In genomic region chr2:11552966-11553451, GRCm38 (mm10) we compare ENCODE assay signal across 7 mouse cellular contexts. TPM values are rescaled to one million over a fixed set of nuclear protein-coding genes. Genes with fewer than 3 reads are reported as not detected.
A peak's percentile ranks its signal among the peaks of the same experiment; 100 is the strongest.
DNase-seq lines count a peak whose midpoint lies in the region; ATAC-seq and TF ChIP-seq lines count a peak whose summit lies in the region.

No protein-coding gene starts in this region.

- 0 out of 2 replicates have a peak, but pooled peaks cover 3% of the 10 kb centered on the region for H3K9me3 ChIP-seq in heart, embryonic 12.5 days (replicated peaks)
- H3K9me3 ChIP-seq in kidney, embryonic 16.5 days (ENCODE audit: low read length), result no peaks in the 10 kb centered on the region
- H3K9me3 ChIP-seq in megakaryocyte, embryonic 14.5 days, result no peaks in the 10 kb centered on the region
- no peaks in the 10 kb centered on the region for H3K9me3 ChIP-seq in stomach, postnatal 0 days (ENCODE audit: control insufficient read depth, low read length)

- no peaks in the 10 kb centered on the region for H3K36me3 ChIP-seq in heart, embryonic 12.5 days
- no peaks in the 10 kb centered on the region for H3K36me3 ChIP-seq in kidney, embryonic 16.5 days (ENCODE audit: insufficient read depth, low read length)
- H3K36me3 ChIP-seq in megakaryocyte, embryonic 14.5 days (replicated peaks; ENCODE audit: low read length), result peaks cover 14% of the 10 kb centered on the region
- H3K36me3 ChIP-seq in stomach, postnatal 0 days (ENCODE audit: control insufficient read depth, insufficient read depth, low read length), result no peaks in the 10 kb centered on the region

- H3K27me3 ChIP-seq in heart, embryonic 12.5 days (replicated peaks), result 0 out of 2 replicates have a peak, but pooled peaks cover 2% of the 10 kb centered on the region
- 0 out of 2 replicates have a peak, but pooled peaks cover 2% of the 10 kb centered on the region for H3K27me3 ChIP-seq in kidney, embryonic 16.5 days (ENCODE audit: insufficient read depth, low read length)
- no peaks in the 10 kb centered on the region for H3K27me3 ChIP-seq in megakaryocyte, embryonic 14.5 days (replicated peaks)
- H3K27me3 ChIP-seq in stomach, postnatal 0 days (ENCODE audit: control insufficient read depth, insufficient read depth, low read length), result no peaks in the 10 kb centered on the region

- no peak for TF ChIP-seq EP300 in stomach, postnatal 0 days (optimal IDR thresholded peaks at IDR 0.05)

- H3K4me3 ChIP-seq in heart, embryonic 12.5 days, result peak overlapping the region; percentile 70
- H3K4me3 ChIP-seq in kidney, embryonic 16.5 days (ENCODE audit: low read length), result peak overlapping the region; percentile 64
- H3K4me3 ChIP-seq in megakaryocyte, embryonic 14.5 days (replicated peaks), result peak overlapping the region; percentile 100
- peak overlapping the region; percentile 57 for H3K4me3 ChIP-seq in stomach, postnatal 0 days (ENCODE audit: low read depth, low read length)

- H3K27ac ChIP-seq in heart, embryonic 12.5 days (ENCODE audit: poor library complexity, severe bottlenecking), result no peak overlapping the region
- no peak overlapping the region for H3K27ac ChIP-seq in kidney, embryonic 16.5 days (ENCODE audit: low read length)
- H3K27ac ChIP-seq in stomach, postnatal 0 days (replicated peaks), result no peak overlapping the region

- no peak for TF ChIP-seq CTCF in stomach, postnatal 0 days (IDR thresholded peaks at IDR 0.05; ENCODE audit: low read depth)

- peaks cover 11% of the 10 kb centered on the region for H3K4me1 ChIP-seq in heart, embryonic 12.5 days (replicated peaks)
- peaks cover 13% of the 10 kb centered on the region for H3K4me1 ChIP-seq in kidney, embryonic 16.5 days (ENCODE audit: insufficient read depth, low read length)
- H3K4me1 ChIP-seq in megakaryocyte, embryonic 14.5 days, result peaks cover 63% of the 10 kb centered on the region
- peaks cover 5% of the 10 kb centered on the region; the same call in 1 of the 2 replicates for H3K4me1 ChIP-seq in stomach, postnatal 0 days (replicated peaks; ENCODE audit: control insufficient read depth, insufficient read depth)

- ATAC-seq in CD4-positive, CD25-positive, alpha-beta regulatory T cell, adult 4 months, result peak; percentile 52
- ATAC-seq in heart, embryonic 12.5 days (ENCODE audit: insufficient number of reproducible peaks, low FRiP score), result peak; percentile 29; the same call in 1 of the 2 replicates
- ATAC-seq in kidney, embryonic 16.5 days (ENCODE audit: low FRiP score, low TSS enrichment), result peak; percentile 49
- peak; percentile 35; the same call in 1 of the 2 replicates for ATAC-seq in stomach, postnatal 0 days (ENCODE audit: low FRiP score, low TSS enrichment)

- H3K4me2 ChIP-seq in heart, embryonic 12.5 days, result peak overlapping the region; percentile 98
- peak overlapping the region; percentile 99 for H3K4me2 ChIP-seq in kidney, embryonic 16.5 days (replicated peaks; ENCODE audit: low read depth, low read length)
- H3K4me2 ChIP-seq in stomach, postnatal 0 days (replicated peaks; ENCODE audit: low read depth), result peak overlapping the region; percentile 99

- WGBS in heart, embryonic 12.5 days, result 6% methylated on average over 15 of the region's 15 CpGs
- WGBS in kidney, embryonic 16.5 days, result 4% methylated on average over 15 of the region's 15 CpGs
- 13% methylated on average over 15 of the region's 15 CpGs for WGBS in stomach, postnatal 0 days

- DNase-seq in A20 (ENCODE audit: low read depth, low spot score), result peak; percentile 73
- peak; percentile 32 for DNase-seq in cerebellum, adult 9-11 months
- DNase-seq in stomach, postnatal 0 days (ENCODE audit: low spot score), result no peak

- H3K9ac ChIP-seq in heart, embryonic 12.5 days, result peak overlapping the region; percentile 79
- H3K9ac ChIP-seq in kidney, embryonic 16.5 days (replicated peaks; ENCODE audit: low read length), result peak overlapping the region; percentile 65
- H3K9ac ChIP-seq in stomach, postnatal 0 days (ENCODE audit: low read length), result peak overlapping the region; percentile 63

RNA-seq across cellular contexts. Expression of gene Pfkfb3, which starts 0.9 kb away (rescaled TPM):
- polyA plus RNA-seq in CD4-positive, CD25-positive, alpha-beta regulatory T cell, adult 4 months (2017; shearing (Covaris generic)), result 10 to 100 TPM; 17.6 to 22.7 TPM
- 11.8 and 12.6 TPM in 2 replicates for polyA plus RNA-seq in heart, embryonic 12.5 days (2016; fragmentation: Nextera tagmentation; extraction: Ambion mirVana)
- 11.9 and 13.1 TPM in 2 replicates for polyA plus RNA-seq in kidney, embryonic 16.5 days (2015; fragmentation: Nextera tagmentation; extraction: Ambion mirVana)
- 5.8 and 10.6 TPM in 2 replicates for polyA plus RNA-seq in megakaryocyte, embryonic 14.5 days (2012; ENCODE audit: insufficient read depth, low replicate concordance)
- polyA plus RNA-seq in stomach, postnatal 0 days (2015; fragmentation: Nextera tagmentation; extraction: Ambion mirVana), result 5.5 TPM in 2 replicates

RNA-seq across cellular contexts. Expression of gene Rbm17, which starts 50.9 kb away (rescaled TPM):
- 10 to 100 TPM; 34.7 TPM for polyA plus RNA-seq in CD4-positive, CD25-positive, alpha-beta regulatory T cell, adult 4 months (2017; shearing (Covaris generic))
- 101 and 103 TPM in 2 replicates for polyA plus RNA-seq in heart, embryonic 12.5 days (2016; fragmentation: Nextera tagmentation; extraction: Ambion mirVana)
- polyA plus RNA-seq in kidney, embryonic 16.5 days (2015; fragmentation: Nextera tagmentation; extraction: Ambion mirVana), result 147 and 152 TPM in 2 replicates
- polyA plus RNA-seq in megakaryocyte, embryonic 14.5 days (2012; ENCODE audit: insufficient read depth, low replicate concordance), result 21.6 and 123 TPM in 2 replicates
- polyA plus RNA-seq in stomach, postnatal 0 days (2015; fragmentation: Nextera tagmentation; extraction: Ambion mirVana), result 62.2 and 64.8 TPM in 2 replicates
